Mouse (Mus musculus) layer of hippocampus, adult 9-11 months (tissue): ENCODE results near the gene Ip6k1.

ENCODE experiments used
- DNase-seq: peaks from one replicate; pipeline ENCODE4 v3.0.0; 2022

The Ip6k1 gene

GRCm38 (mm10) chr9:108001922-108002770 lies at the start of gene Ip6k1:
Gene Ip6k1, plus strand, starts transcription at chr9:108002501.
- DNase-seq = peak; percentile 100

- no peak for DNase-seq
These were observed 46.5 kb upstream of the Ip6k1 start for GRCm38 (mm10) chr9:107955613-107956289.

GRCm38 (mm10) chr9:107957141-107957540 lies 45.2 kb upstream of the Ip6k1 start:
- DNase-seq = no peak

- no peak for DNase-seq
These were observed 42.4 kb upstream of the Ip6k1 start for GRCm38 (mm10) chr9:107959896-107960295.

GRCm38 (mm10) chr9:107960928-107961327 lies 41.4 kb upstream of the Ip6k1 start:
- DNase-seq = no peak

GRCm38 (mm10) chr9:107961351-107961762 lies 40.9 kb upstream of the Ip6k1 start:
- DNase-seq = peak; percentile 91

- peak; percentile 86 for DNase-seq
These were observed 40.4 kb upstream of the Ip6k1 start for GRCm38 (mm10) chr9:107961881-107962280.

- DNase-seq = no peak
These were observed 39.4 kb upstream of the Ip6k1 start for GRCm38 (mm10) chr9:107962916-107963315.

- peak; percentile 75 for DNase-seq
These were observed 38.6 kb upstream of the Ip6k1 start for GRCm38 (mm10) chr9:107963700-107964099.

- no peak for DNase-seq
These were observed 37.6 kb upstream of the Ip6k1 start for GRCm38 (mm10) chr9:107964681-107965080.

GRCm38 (mm10) chr9:107966676-107967075 lies 35.6 kb upstream of the Ip6k1 start:
- no peak for DNase-seq

GRCm38 (mm10) chr9:107967437-107967836 lies 34.9 kb upstream of the Ip6k1 start:
- no peak for DNase-seq

- no peak for DNase-seq
These were observed 33.8 kb upstream of the Ip6k1 start for GRCm38 (mm10) chr9:107968531-107968930.

GRCm38 (mm10) chr9:107970311-107970710 lies 32.0 kb upstream of the Ip6k1 start:
- no peak for DNase-seq

- no peak for DNase-seq
These were observed 30.4 kb upstream of the Ip6k1 start for GRCm38 (mm10) chr9:107971690-107972541.

GRCm38 (mm10) chr9:107974491-107975171 lies 27.7 kb upstream of the Ip6k1 start:
- DNase-seq = no peak

GRCm38 (mm10) chr9:107975399-107976386 lies 26.6 kb upstream of the Ip6k1 start, which contains the start of gene Uba7:
Gene Uba7, plus strand, starts transcription at chr9:107975505.
- DNase-seq = no peak

- DNase-seq = no peak
These were observed 23.5 kb upstream of the Ip6k1 start for GRCm38 (mm10) chr9:107978815-107979214.

- peak; percentile 85 for DNase-seq
These were observed 20.4 kb upstream of the Ip6k1 start for GRCm38 (mm10) chr9:107981684-107982605.
